Mouse (Mus musculus): ENCODE data around the gene Nudt17. TPM values are rescaled to one million over a fixed set of nuclear protein-coding genes. Genes with fewer than 3 reads are reported as not detected.
"Not testable (repeated sequence)": the region's sequence is repeated elsewhere in the genome, so short reads cannot be mapped to it uniquely, and the experiment has no call there.

Nudt17 gene
- polyA plus RNA-seq (2015; fragmentation: Nextera tagmentation; extraction: Ambion mirVana), result 0.62 and 0.81 TPM in 2 replicates

GRCm38 (mm10) chr3:96707903-96708683 is at the start of gene Nudt17:
Nudt17 (minus strand) TSS chr3:96708562.
- WGBS (ENCODE audit: insufficient replicate concordance), result 6% methylated on average over 42 of the region's 42 CpGs
- peaks cover 3% of the 10 kb centered on the region; the same call in 1 of the 2 replicates for H3K4me1 ChIP-seq (ENCODE audit: control insufficient read depth, low read depth, low read length)
- H3K27ac ChIP-seq (ENCODE audit: low read length), result no peak within 1 kb of the TSS
- peak within 1 kb of the TSS; percentile 54 for H3K4me3 ChIP-seq (ENCODE audit: low read depth, low read length)
- H3K4me2 ChIP-seq (ENCODE audit: low read depth, low read length), result peak within 1 kb of the TSS; percentile 79
- peak; percentile 78 for ATAC-seq (ENCODE audit: low read depth)
- no peaks in the 10 kb centered on the region for H3K9me3 ChIP-seq (replicated peaks; ENCODE audit: control insufficient read depth, low read length)
- peaks cover 19% of the 10 kb centered on the region for H3K36me3 ChIP-seq (ENCODE audit: control insufficient read depth, insufficient read depth)
- peak within 1 kb of the TSS; percentile 43; the same call in 1 of the 2 replicates for H3K9ac ChIP-seq (ENCODE audit: low read depth, low read length)
- H3K27me3 ChIP-seq (ENCODE audit: control insufficient read depth, insufficient read depth, low read depth, low read length), result peaks cover 7% of the 10 kb centered on the region

- Histone ChIP-seq H3K4me1 (ENCODE audit: control insufficient read depth, low read depth, low read length) (no peaks in the 10 kb centered on the region), H3K27ac (ENCODE audit: low read length) (no peak overlapping the region), H3K9me3 (replicated peaks; ENCODE audit: control insufficient read depth, low read length) (no peaks in the 10 kb centered on the region), H3K27me3 (ENCODE audit: control insufficient read depth, insufficient read depth, low read depth, low read length) (no peaks in the 10 kb centered on the region), H3K4me2 (ENCODE audit: low read depth, low read length) (no peak overlapping the region), H3K36me3 (ENCODE audit: control insufficient read depth, insufficient read depth) (no peaks in the 10 kb centered on the region), H3K4me3 (ENCODE audit: low read depth, low read length) (no peak overlapping the region), H3K9ac (ENCODE audit: low read depth, low read length) (no peak overlapping the region)
- ATAC-seq (ENCODE audit: low read depth), result no peak
- 69% methylated on average over 7 of the region's 7 CpGs for WGBS (ENCODE audit: insufficient replicate concordance)
These were observed 49.3 kb upstream of the Nudt17 start for GRCm38 (mm10) chr3:96757691-96758090.

- no peaks in the 10 kb centered on the region for H3K36me3 ChIP-seq (ENCODE audit: control insufficient read depth, insufficient read depth)
- ATAC-seq (ENCODE audit: low read depth), result no peak
- no peaks in the 10 kb centered on the region for H3K4me1 ChIP-seq (ENCODE audit: control insufficient read depth, low read depth, low read length)
- H3K27me3 ChIP-seq (ENCODE audit: control insufficient read depth, insufficient read depth, low read depth, low read length), result no peaks in the 10 kb centered on the region
- WGBS (ENCODE audit: insufficient replicate concordance), result 88% methylated on average over 1 of the region's 1 CpGs
- H3K4me3 ChIP-seq (ENCODE audit: low read depth, low read length), result no peak overlapping the region
- no peaks in the 10 kb centered on the region for H3K9me3 ChIP-seq (replicated peaks; ENCODE audit: control insufficient read depth, low read length)
- no peak overlapping the region for H3K4me2 ChIP-seq (ENCODE audit: low read depth, low read length)
- H3K27ac ChIP-seq (ENCODE audit: low read length), result no peak overlapping the region
- no peak overlapping the region for H3K9ac ChIP-seq (ENCODE audit: low read depth, low read length)
These were observed 47.6 kb upstream of the Nudt17 start for GRCm38 (mm10) chr3:96755935-96756334.

- no peak overlapping the region for H3K9ac ChIP-seq (ENCODE audit: low read depth, low read length)
- H3K27me3 ChIP-seq (ENCODE audit: control insufficient read depth, insufficient read depth, low read depth, low read length), result no peaks in the 10 kb centered on the region
- no peaks in the 10 kb centered on the region for H3K36me3 ChIP-seq (ENCODE audit: control insufficient read depth, insufficient read depth)
- H3K27ac ChIP-seq (ENCODE audit: low read length), result no peak overlapping the region
- WGBS (ENCODE audit: insufficient replicate concordance), result 31% methylated on average over 1 of the region's 1 CpGs
- no peak for ATAC-seq (ENCODE audit: low read depth)
- H3K9me3 ChIP-seq (replicated peaks; ENCODE audit: control insufficient read depth, low read length), result no peaks in the 10 kb centered on the region
- H3K4me1 ChIP-seq (ENCODE audit: control insufficient read depth, low read depth, low read length), result no peaks in the 10 kb centered on the region
- no peak overlapping the region for H3K4me3 ChIP-seq (ENCODE audit: low read depth, low read length)
- no peak overlapping the region for H3K4me2 ChIP-seq (ENCODE audit: low read depth, low read length)
These were observed 38.5 kb upstream of the Nudt17 start for GRCm38 (mm10) chr3:96746829-96747228.

GRCm38 (mm10) chr3:96744348-96744747 is 36.0 kb upstream of the Nudt17 start:
- 85% methylated on average over 3 of the region's 3 CpGs for WGBS (ENCODE audit: insufficient replicate concordance)
- Histone ChIP-seq H3K4me2 (ENCODE audit: low read depth, low read length) (no peak overlapping the region), H3K4me1 (ENCODE audit: control insufficient read depth, low read depth, low read length) (no peaks in the 10 kb centered on the region), H3K27me3 (ENCODE audit: control insufficient read depth, insufficient read depth, low read depth, low read length) (no peaks in the 10 kb centered on the region), H3K27ac (ENCODE audit: low read length) (no peak overlapping the region), H3K9ac (ENCODE audit: low read depth, low read length) (no peak overlapping the region), H3K9me3 (replicated peaks; ENCODE audit: control insufficient read depth, low read length) (no peaks in the 10 kb centered on the region), H3K36me3 (ENCODE audit: control insufficient read depth, insufficient read depth) (no peaks in the 10 kb centered on the region), H3K4me3 (ENCODE audit: low read depth, low read length) (no peak overlapping the region)
- no peak for ATAC-seq (ENCODE audit: low read depth)

GRCm38 (mm10) chr3:96740279-96740678 is 31.9 kb upstream of the Nudt17 start:
- H3K9me3 ChIP-seq (replicated peaks; ENCODE audit: control insufficient read depth, low read length); H3K36me3 ChIP-seq (ENCODE audit: control insufficient read depth, insufficient read depth); ATAC-seq (ENCODE audit: low read depth); H3K27ac ChIP-seq (ENCODE audit: low read length); H3K4me2 ChIP-seq (ENCODE audit: low read depth, low read length); H3K27me3 ChIP-seq (ENCODE audit: control insufficient read depth, insufficient read depth, low read depth, low read length); H3K4me1 ChIP-seq (ENCODE audit: control insufficient read depth, low read depth, low read length); H3K4me3 ChIP-seq (ENCODE audit: low read depth, low read length); H3K9ac ChIP-seq (ENCODE audit: low read depth, low read length): not testable (repeated sequence)

DNA sequence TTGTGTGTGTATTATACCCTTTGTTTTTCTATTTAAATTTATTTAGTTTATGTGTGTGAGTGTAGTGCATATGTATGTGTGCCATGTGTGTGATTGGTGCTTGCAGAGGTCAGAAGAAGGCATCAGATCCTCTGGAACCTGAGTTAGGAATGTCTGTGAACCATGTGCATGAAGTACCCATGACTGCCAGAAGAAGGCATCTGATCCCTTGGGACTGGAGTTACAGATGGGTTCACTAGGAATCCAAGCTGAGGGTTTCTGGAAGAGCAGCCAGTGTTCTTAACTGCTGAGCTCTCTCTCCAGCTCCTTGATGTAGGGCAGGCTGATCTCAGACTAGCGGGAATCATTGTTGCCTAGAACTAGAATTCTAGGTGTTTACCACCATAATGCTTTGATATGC is 29.6 kb upstream of the Nudt17 start:
- Histone ChIP-seq H3K27ac (ENCODE audit: low read length) (no peak overlapping the region), H3K27me3 (ENCODE audit: control insufficient read depth, insufficient read depth, low read depth, low read length) (no peaks in the 10 kb centered on the region), H3K36me3 (ENCODE audit: control insufficient read depth, insufficient read depth) (no peaks in the 10 kb centered on the region), H3K4me2 (ENCODE audit: low read depth, low read length) (no peak overlapping the region), H3K9me3 (replicated peaks; ENCODE audit: control insufficient read depth, low read length) (no peaks in the 10 kb centered on the region), H3K9ac (ENCODE audit: low read depth, low read length) (no peak overlapping the region), H3K4me1 (ENCODE audit: control insufficient read depth, low read depth, low read length) (peaks cover 5% of the 10 kb centered on the region), H3K4me3 (ENCODE audit: low read depth, low read length) (no peak overlapping the region)
- no peak for ATAC-seq (ENCODE audit: low read depth)
- WGBS (ENCODE audit: insufficient replicate concordance), result 63% methylated on average over 1 of the region's 1 CpGs

DNA sequence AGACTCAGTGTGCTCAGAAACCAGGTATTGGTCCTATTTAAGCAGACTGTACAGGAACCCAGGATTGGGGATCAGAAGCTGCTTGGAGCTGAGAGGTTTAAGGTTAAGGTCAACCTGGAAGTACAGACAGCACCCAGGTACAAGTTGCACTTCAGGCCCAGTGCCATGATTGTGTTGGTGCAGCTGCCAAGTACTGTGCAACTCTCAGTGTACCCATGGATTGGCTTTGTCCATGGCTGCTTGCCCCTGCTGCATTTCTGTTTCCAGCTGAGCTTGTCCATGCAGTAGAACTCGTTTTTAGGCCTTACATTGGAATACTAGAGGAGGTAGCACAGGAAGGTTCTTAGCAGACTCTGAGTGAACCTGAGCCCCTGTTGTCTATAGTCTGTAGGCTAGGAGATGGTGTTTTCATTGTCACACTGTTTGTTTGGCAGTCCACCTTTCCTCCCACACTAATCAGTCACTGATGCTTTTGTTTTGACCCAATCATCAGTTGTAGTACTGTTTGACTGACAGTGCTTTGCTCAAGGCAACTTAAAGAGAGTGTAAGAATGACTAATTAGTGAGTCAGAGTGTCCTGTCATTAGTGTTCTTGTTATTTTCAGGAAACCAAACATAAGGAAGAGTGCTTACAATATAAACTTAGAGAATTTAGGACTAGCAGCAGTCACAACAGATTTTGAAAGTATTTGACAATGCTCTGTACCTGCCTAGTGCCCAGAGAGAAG is 28.8 kb upstream of the Nudt17 start:
- Histone ChIP-seq H3K9ac (ENCODE audit: low read depth, low read length) (no peak overlapping the region), H3K27ac (ENCODE audit: low read length) (no peak overlapping the region), H3K9me3 (replicated peaks; ENCODE audit: control insufficient read depth, low read length) (no peaks in the 10 kb centered on the region), H3K4me2 (ENCODE audit: low read depth, low read length) (no peak overlapping the region), H3K27me3 (ENCODE audit: control insufficient read depth, insufficient read depth, low read depth, low read length) (no peaks in the 10 kb centered on the region), H3K36me3 (ENCODE audit: control insufficient read depth, insufficient read depth) (no peaks in the 10 kb centered on the region), H3K4me3 (ENCODE audit: low read depth, low read length) (no peak overlapping the region), H3K4me1 (ENCODE audit: control insufficient read depth, low read depth, low read length) (peaks cover 5% of the 10 kb centered on the region)
- no peak for ATAC-seq (ENCODE audit: low read depth)
- 25% methylated on average over 1 of the region's 1 CpGs for WGBS (ENCODE audit: insufficient replicate concordance)

- 75% methylated on average over 2 of the region's 2 CpGs for WGBS (ENCODE audit: insufficient replicate concordance)
- ATAC-seq (ENCODE audit: low read depth), result no peak
These were observed 26.8 kb upstream of the Nudt17 start for GRCm38 (mm10) chr3:96735200-96735599.

More at GRCm38 (mm10) chr3:96735200-96735599, 26.8 kb upstream of the Nudt17 start:
- Histone ChIP-seq H3K9me3 (replicated peaks; ENCODE audit: control insufficient read depth, low read length) (no peaks in the 10 kb centered on the region), H3K27ac (ENCODE audit: low read length) (no peak overlapping the region), H3K4me1 (ENCODE audit: control insufficient read depth, low read depth, low read length) (peaks cover 5% of the 10 kb centered on the region), H3K36me3 (ENCODE audit: control insufficient read depth, insufficient read depth) (no peaks in the 10 kb centered on the region), H3K4me3 (ENCODE audit: low read depth, low read length) (no peak overlapping the region), H3K9ac (ENCODE audit: low read depth, low read length) (no peak overlapping the region), H3K27me3 (ENCODE audit: control insufficient read depth, insufficient read depth, low read depth, low read length) (no peaks in the 10 kb centered on the region), H3K4me2 (ENCODE audit: low read depth, low read length) (no peak overlapping the region)
